Mouse (Mus musculus) hindbrain, embryonic 13.5 days (tissue): ENCODE results near the gene Dmc1. TPM values are rescaled to one million over a fixed set of nuclear protein-coding genes. Genes with fewer than 3 reads are reported as not detected.

Experiments
- ATAC-seq: fragments of 200-750 bp; cut with Nextera tagmentation; 2 replicates; pipeline ENCODE4 v1.8.0; 2017; ENCODE audit warnings: moderate TSS enrichment; ENCODE audit not compliant: low FRiP score
- H3K27ac ChIP-seq: fragments of 300-500 bp; sonication (generic); 2 replicates; pipeline ENCODE4 v1.5.1; 2015; ENCODE audit warnings: inconsistent platforms, mild to moderate bottlenecking, moderate library complexity
- H3K27me3 ChIP-seq: fragments of 300-500 bp; sonication (generic); 2 replicates; pipeline ENCODE4 v1.6.1; 2015; ENCODE audit warnings: mild to moderate bottlenecking, inconsistent platforms
- H3K36me3 ChIP-seq: fragments of 300-500 bp; sonication (generic); 2 replicates; pipeline ENCODE4 v1.6.1; 2015; ENCODE audit warnings: mild to moderate bottlenecking, inconsistent platforms
- H3K4me1 ChIP-seq: fragments of 300-500 bp; sonication (generic); replicated peaks from 2 replicates; pipeline ENCODE4 v1.6.1; 2015; ENCODE audit warnings: inconsistent platforms
- H3K4me2 ChIP-seq: fragments of 300-500 bp; sonication (generic); 2 replicates; pipeline ENCODE4 v1.6.1; 2015; ENCODE audit warnings: inconsistent platforms, mild to moderate bottlenecking, moderate library complexity
- H3K4me3 ChIP-seq: fragments of 300-500 bp; sonication (generic); 2 replicates; pipeline ENCODE4 v1.5.1; 2015; ENCODE audit warnings: mild to moderate bottlenecking, inconsistent platforms
- H3K9ac ChIP-seq: fragments of 300-500 bp; sonication (generic); 2 replicates; pipeline ENCODE4 v1.6.1; 2015; ENCODE audit warnings: mild to moderate bottlenecking, inconsistent platforms
- H3K9me3 ChIP-seq: fragments of 300-500 bp; sonication (generic); 2 replicates; pipeline ENCODE4 v1.6.1; 2016; ENCODE audit warnings: inconsistent platforms
- whole genome bisulfite sequencing: fragments of 180-500 bp; shearing (Covaris S2); methylation state at CpG from one replicate; pipeline ENCODE4 v1.1.7; 2015; 5-methylcytosine and 5-hydroxymethylcytosine counted together
- polyA plus RNA-seq: library from polyadenylated mRNA; unstranded; fragments of >200 nt; fragmentation: Nextera tagmentation; extraction: Ambion mirVana; gene quantifications from 2 replicates; pipeline ENCODE4 v1.2.1, GENCODE M21; 2015

Gene Dmc1
- 0.82 and 1.00 TPM in 2 replicates for polyA plus RNA-seq

- H3K36me3 ChIP-seq = 0 out of 2 replicates have a peak, but pooled peaks cover 10% of the 10 kb centered on the region
- no peaks in the 10 kb centered on the region for H3K9me3 ChIP-seq
- no peak within 1 kb of the TSS for H3K27ac ChIP-seq
- H3K4me3 ChIP-seq = peak within 1 kb of the TSS; percentile 28
- WGBS = 12% methylated on average over 37 of the region's 37 CpGs
- H3K4me2 ChIP-seq = peak within 1 kb of the TSS; percentile 41
- H3K9ac ChIP-seq = peak within 1 kb of the TSS; percentile 35; the same call in 1 of the 2 replicates
- H3K4me1 ChIP-seq = peaks cover 12% of the 10 kb centered on the region
- ATAC-seq = no peak
- H3K27me3 ChIP-seq = peaks cover 17% of the 10 kb centered on the region
These were observed at the start of gene Dmc1 for GRCm38 (mm10) chr15:79604990-79605665. Gene Dmc1, minus strand, starts transcription at chr15:79605109.

GRCm38 (mm10) chr15:79651481-79651880 lies 46.6 kb upstream of the Dmc1 start:
- Histone ChIP-seq H3K27me3 (no peaks in the 10 kb centered on the region), H3K4me3 (no peak overlapping the region), H3K4me1 (peaks cover 5% of the 10 kb centered on the region; the same call in 1 of the 2 replicates), H3K27ac (no peak overlapping the region), H3K9ac (no peak overlapping the region), H3K36me3 (peaks cover 63% of the 10 kb centered on the region), H3K4me2 (no peak overlapping the region), H3K9me3 (no peaks in the 10 kb centered on the region)
- no peak for ATAC-seq
- 80% methylated on average over 4 of the region's 4 CpGs for WGBS

GRCm38 (mm10) chr15:79650569-79650968 lies 45.7 kb upstream of the Dmc1 start:
- ATAC-seq = no peak
- no peak overlapping the region for H3K4me3 ChIP-seq
- no peak overlapping the region for H3K9ac ChIP-seq
- no peaks in the 10 kb centered on the region for H3K4me1 ChIP-seq
- no peaks in the 10 kb centered on the region for H3K9me3 ChIP-seq
- H3K36me3 ChIP-seq = peaks cover 66% of the 10 kb centered on the region
- no peaks in the 10 kb centered on the region for H3K27me3 ChIP-seq
- no peak overlapping the region for H3K27ac ChIP-seq
- no peak overlapping the region for H3K4me2 ChIP-seq

- no peak for ATAC-seq
- Histone ChIP-seq H3K4me3 (no peak overlapping the region), H3K36me3 (peaks cover 77% of the 10 kb centered on the region), H3K4me1 (no peaks in the 10 kb centered on the region), H3K27ac (no peak overlapping the region), H3K4me2 (no peak overlapping the region), H3K9ac (no peak overlapping the region; the same call in 1 of the 2 replicates), H3K9me3 (no peaks in the 10 kb centered on the region), H3K27me3 (no peaks in the 10 kb centered on the region)
- WGBS = 92% methylated on average over 12 of the region's 12 CpGs
These were observed 43.2 kb upstream of the Dmc1 start for GRCm38 (mm10) chr15:79648130-79648529.

- H3K4me1 ChIP-seq = no peaks in the 10 kb centered on the region
- H3K27ac ChIP-seq = no peak overlapping the region
- no peak for ATAC-seq
- no peaks in the 10 kb centered on the region for H3K9me3 ChIP-seq
- 90% methylated on average over 2 of the region's 2 CpGs for WGBS
- H3K36me3 ChIP-seq = peaks cover 84% of the 10 kb centered on the region
- H3K9ac ChIP-seq = no peak overlapping the region
- no peaks in the 10 kb centered on the region for H3K27me3 ChIP-seq
- no peak overlapping the region for H3K4me2 ChIP-seq
- no peak overlapping the region for H3K4me3 ChIP-seq
These were observed 40.6 kb upstream of the Dmc1 start for GRCm38 (mm10) chr15:79645483-79645882.

- peaks cover 82% of the 10 kb centered on the region for H3K36me3 ChIP-seq
- WGBS = 73% methylated on average over 12 of the region's 12 CpGs
These were observed 36.4 kb upstream of the Dmc1 start for GRCm38 (mm10) chr15:79641135-79641817.

GRCm38 (mm10) chr15:79630471-79630870 lies 25.6 kb upstream of the Dmc1 start:
- Histone ChIP-seq H3K4me2 (no peak overlapping the region), H3K27ac (no peak overlapping the region), H3K4me1 (no peaks in the 10 kb centered on the region), H3K4me3 (no peak overlapping the region), H3K9me3 (no peaks in the 10 kb centered on the region), H3K36me3 (peaks cover 96% of the 10 kb centered on the region), H3K27me3 (no peaks in the 10 kb centered on the region), H3K9ac (no peak overlapping the region)
- WGBS = 69% methylated on average over 2 of the region's 2 CpGs
- ATAC-seq = no peak

More at GRCm38 (mm10) chr15:79641135-79641817, 36.4 kb upstream of the Dmc1 start:
- Histone ChIP-seq H3K4me2 (no peak overlapping the region), H3K9ac (no peak overlapping the region), H3K4me1 (no peaks in the 10 kb centered on the region), H3K27ac (no peak overlapping the region), H3K4me3 (no peak overlapping the region), H3K9me3 (no peaks in the 10 kb centered on the region), H3K27me3 (no peaks in the 10 kb centered on the region)
- no peak for ATAC-seq

GRCm38 (mm10) chr15:79619770-79620414 lies 15.0 kb upstream of the Dmc1 start:
- 82% methylated on average over 11 of the region's 11 CpGs for WGBS

GRCm38 (mm10) chr15:79618456-79618855 lies 13.5 kb upstream of the Dmc1 start:
- WGBS = 85% methylated on average over 7 of the region's 7 CpGs

More at GRCm38 (mm10) chr15:79619770-79620414, 15.0 kb upstream of the Dmc1 start:
- Histone ChIP-seq H3K27me3 (no peaks in the 10 kb centered on the region), H3K27ac (no peak overlapping the region), H3K4me2 (no peak overlapping the region), H3K9me3 (no peaks in the 10 kb centered on the region), H3K9ac (no peak overlapping the region), H3K4me3 (no peak overlapping the region), H3K4me1 (no peaks in the 10 kb centered on the region), H3K36me3 (peaks cover 93% of the 10 kb centered on the region)
- no peak for ATAC-seq

GRCm38 (mm10) chr15:79617135-79617534 lies 12.2 kb upstream of the Dmc1 start:
- Histone ChIP-seq H3K36me3 (peaks cover 90% of the 10 kb centered on the region), H3K4me1 (no peaks in the 10 kb centered on the region), H3K9ac (no peak overlapping the region), H3K27ac (no peak overlapping the region), H3K4me2 (no peak overlapping the region), H3K9me3 (no peaks in the 10 kb centered on the region), H3K27me3 (no peaks in the 10 kb centered on the region), H3K4me3 (no peak overlapping the region)
- 85% methylated on average over 11 of the region's 11 CpGs for WGBS
- ATAC-seq = no peak

More at GRCm38 (mm10) chr15:79618456-79618855, 13.5 kb upstream of the Dmc1 start:
- H3K36me3 ChIP-seq = peaks cover 91% of the 10 kb centered on the region
- no peak for ATAC-seq
- H3K9ac ChIP-seq = no peak overlapping the region
- no peak overlapping the region for H3K4me3 ChIP-seq
- H3K27me3 ChIP-seq = no peaks in the 10 kb centered on the region
- H3K27ac ChIP-seq = no peak overlapping the region
- H3K9me3 ChIP-seq = no peaks in the 10 kb centered on the region
- no peaks in the 10 kb centered on the region for H3K4me1 ChIP-seq
- no peak overlapping the region for H3K4me2 ChIP-seq

GRCm38 (mm10) chr15:79616729-79617128 lies 11.8 kb upstream of the Dmc1 start:
- Histone ChIP-seq H3K9ac (no peak overlapping the region), H3K27me3 (no peaks in the 10 kb centered on the region), H3K4me1 (no peaks in the 10 kb centered on the region), H3K4me2 (no peak overlapping the region), H3K4me3 (no peak overlapping the region), H3K36me3 (peaks cover 87% of the 10 kb centered on the region), H3K27ac (no peak overlapping the region), H3K9me3 (no peaks in the 10 kb centered on the region)
- WGBS = 91% methylated on average over 5 of the region's 5 CpGs
- no peak for ATAC-seq

- no peak for ATAC-seq
- H3K9me3 ChIP-seq = 0 out of 2 replicates have a peak, but pooled peaks cover 2% of the 10 kb centered on the region
- H3K36me3 ChIP-seq = peaks cover 85% of the 10 kb centered on the region
- H3K27ac ChIP-seq = no peak overlapping the region
- 88% methylated on average over 7 of the region's 7 CpGs for WGBS
- no peak overlapping the region for H3K9ac ChIP-seq
- no peak overlapping the region for H3K4me2 ChIP-seq
- H3K27me3 ChIP-seq = no peaks in the 10 kb centered on the region
- H3K4me3 ChIP-seq = no peak overlapping the region
- H3K4me1 ChIP-seq = no peaks in the 10 kb centered on the region
These were observed 10.6 kb upstream of the Dmc1 start for GRCm38 (mm10) chr15:79615501-79615900.
